Mouse (Mus musculus) gastrocnemius, postnatal 10 days (tissue): ENCODE data around the gene Bcor. TPM values are rescaled to one million over a fixed set of nuclear protein-coding genes. Genes with fewer than 3 reads are reported as not detected.

Experiments used
- DNase-seq: peaks from one replicate; pipeline ENCODE4 v3.0.0; 2021; ENCODE audit warnings: mixed read lengths
- long read RNA-seq, 2 experiments: library from polyadenylated mRNA; stranded (forward); transcript quantifications; one replicate each; pipeline ENCODE4 v2.0.0; 2021
- total RNA-seq, 2 experiments: library from RNA; stranded (reverse); gene quantifications; 2 replicates each; pipeline ENCODE4 v1.2.3; 2021

The Bcor gene
- 10 to 100 TPM; 20.6 to 28.0 TPM for total RNA-seq
- long read RNA-seq, experiment 1, full-length matches to known transcripts = 5 of 20 reads
- long read RNA-seq, experiment 1, partial matches to known transcripts = 12 of 20 reads
- long read RNA-seq, experiment 1, other reads (novel, unspliced or antisense) = 3 of 20 reads
- long read RNA-seq, experiment 2, full-length matches to known transcripts = 3 of 20 reads
- long read RNA-seq, experiment 2, partial matches to known transcripts = 11 of 20 reads
- long read RNA-seq, experiment 2, other reads (novel, unspliced or antisense) = 6 of 20 reads

- DNase-seq = peak; percentile 65
Observed at GRCm38 (mm10) chrX:12159981-12160656, at the start of gene Bcor. TSS of gene Bcor (minus strand) at chrX:12160355.

- no peak for DNase-seq
Observed at GRCm38 (mm10) chrX:12202951-12203350, 42.8 kb upstream of the Bcor start.

- DNase-seq = no peak
Observed at GRCm38 (mm10) chrX:12201111-12201510, 41.0 kb upstream of the Bcor start.

GRCm38 (mm10) chrX:12195234-12195919 is 35.2 kb upstream of the Bcor start:
- peak; percentile 7 for DNase-seq

GRCm38 (mm10) chrX:12192343-12192742 is 32.2 kb upstream of the Bcor start:
- no peak for DNase-seq

- no peak for DNase-seq
Observed at GRCm38 (mm10) chrX:12189511-12189910, 29.4 kb upstream of the Bcor start.

- DNase-seq = no peak
Observed at GRCm38 (mm10) chrX:12175198-12175960, 15.2 kb upstream of the Bcor start.

- DNase-seq = no peak
Observed at GRCm38 (mm10) chrX:12170128-12170527, 10.0 kb upstream of the Bcor start.

GRCm38 (mm10) chrX:12164591-12165529 is 4.7 kb upstream of the Bcor start:
- no peak for DNase-seq

GRCm38 (mm10) chrX:12159534-12159881 is 647 bp downstream of the Bcor start:
- peak; percentile 27 for DNase-seq

- peak; percentile 10 for DNase-seq
Observed at GRCm38 (mm10) chrX:12158821-12159533, 1.2 kb downstream of the Bcor start.

GRCm38 (mm10) chrX:12158244-12158820 is 1.8 kb downstream of the Bcor start:
- peak; percentile 78 for DNase-seq

- peak; percentile 39 for DNase-seq
Observed at GRCm38 (mm10) chrX:12157331-12157930, 2.7 kb downstream of the Bcor start.

- DNase-seq = peak; percentile 45
Observed at GRCm38 (mm10) chrX:12155842-12156291, 4.3 kb downstream of the Bcor start.

GRCm38 (mm10) chrX:12155068-12155840 is 4.9 kb downstream of the Bcor start:
- no peak for DNase-seq

GRCm38 (mm10) chrX:12153141-12154095 is 6.7 kb downstream of the Bcor start:
- peak; percentile 34 for DNase-seq

- DNase-seq = no peak
Observed at GRCm38 (mm10) chrX:12151996-12152904, 7.9 kb downstream of the Bcor start.
